Mouse (Mus musculus) gastrocnemius, adult 2 months (tissue): ENCODE measurements around the gene Wfikkn1. TPM values are rescaled to one million over a fixed set of nuclear protein-coding genes. Genes with fewer than 3 reads are reported as not detected.

Experiments used
- DNase-seq: peaks from one replicate; pipeline ENCODE4 v3.0.0; 2022
- H3K27ac ChIP-seq: fragments of 200-600 bp; 2 replicates; pipeline ENCODE4 v1.8.1; 2022; ENCODE audit warnings: mild to moderate bottlenecking
- H3K4me3 ChIP-seq: fragments of 200-600 bp; 2 replicates; pipeline ENCODE4 v1.8.1; 2022; ENCODE audit warnings: mild to moderate bottlenecking, moderate library complexity
- CTCF ChIP-seq: fragments of 200-600 bp; IDR thresholded peaks from 2 replicates; pipeline ENCODE4 v1.8.1; 2022; ENCODE audit warnings: antibody characterized with exemption, mild to moderate bottlenecking, moderate library complexity
- intact Hi-C: fragments of 180-260 bp; cut with DNase I; formaldehyde crosslinking; loops from one replicate; pipeline ENCODE4 v1.15.1; 2025
- total RNA-seq, 2 experiments: library from RNA; stranded (reverse); gene quantifications; 2 replicates each; pipeline ENCODE4 v1.2.3; 2021

Gene Wfikkn1
- total RNA-seq, 2 experiments from 2014 or later: 0.26 to 0.75 TPM

DNA sequence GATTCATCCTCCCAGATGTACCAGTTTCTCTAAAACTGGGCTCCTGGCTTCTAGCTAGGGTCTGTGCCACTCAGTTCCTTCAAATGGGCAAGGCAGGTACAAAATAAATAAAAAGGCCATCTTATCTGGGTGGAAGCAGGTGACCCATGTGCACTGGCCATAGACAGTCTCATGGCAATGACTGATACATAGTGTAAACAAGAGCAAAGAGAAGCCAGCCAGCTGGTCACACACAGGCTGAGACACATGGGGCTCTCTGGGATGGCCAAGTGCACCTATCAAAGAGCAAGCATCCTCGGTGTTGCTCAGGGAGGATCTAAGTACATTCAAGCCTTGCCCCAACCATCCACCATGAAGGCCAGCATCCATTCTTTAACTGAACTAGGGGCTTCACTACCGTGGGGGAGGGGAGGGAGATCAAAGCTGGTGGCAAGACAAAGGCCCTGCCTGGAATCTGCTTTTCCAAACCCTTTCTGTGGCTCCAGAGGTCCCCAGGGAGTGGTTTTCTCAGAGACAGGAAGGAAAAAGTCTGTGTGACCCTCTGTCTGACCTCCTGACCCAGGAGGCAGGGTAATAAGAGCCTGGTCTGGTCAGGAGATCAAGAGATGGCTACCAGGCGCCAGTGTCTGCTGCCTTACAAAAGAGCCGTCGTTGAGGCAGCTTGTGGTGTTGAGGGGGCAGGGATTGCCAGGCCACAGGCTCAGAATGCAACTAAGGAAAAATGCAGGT is 419 bp upstream of the Wfikkn1 start:
- no peak overlapping the region for H3K4me3 ChIP-seq
- H3K27ac ChIP-seq: no peak overlapping the region
- intact Hi-C loops: no loop called here

DNA sequence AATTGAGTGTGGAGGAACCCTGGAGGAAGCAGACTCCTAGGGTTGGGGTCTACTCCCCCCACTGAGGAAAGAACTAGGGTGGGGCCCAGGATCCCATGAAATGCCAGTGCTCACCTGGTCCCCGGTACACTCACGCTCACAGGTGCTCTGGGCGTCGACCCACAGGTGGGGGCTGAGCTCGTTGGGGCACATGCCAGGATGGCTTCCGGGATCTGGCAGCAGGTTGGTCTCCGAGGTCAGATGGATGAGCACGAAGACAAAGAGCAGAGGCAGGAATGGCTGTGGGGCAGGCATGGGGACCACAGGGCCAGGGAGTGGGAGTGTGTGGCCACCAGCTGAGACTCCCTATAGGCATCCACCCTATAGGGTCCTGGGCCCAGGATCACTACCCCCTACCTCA is 908 bp downstream of the Wfikkn1 start:
- no peak for DNase-seq
- no peak overlapping the region for H3K4me3 ChIP-seq
- H3K27ac ChIP-seq: no peak overlapping the region
- TF ChIP-seq CTCF: no peak
- intact Hi-C loops: loop anchor here (5.0 kb wide), 1 partner anchor 38 kb away; the partner anchor contains the start of gene Rab40c

More for the DNA sequence above, 419 bp upstream of the Wfikkn1 start:
- DNase-seq: no peak
- TF ChIP-seq CTCF: no peak

DNA sequence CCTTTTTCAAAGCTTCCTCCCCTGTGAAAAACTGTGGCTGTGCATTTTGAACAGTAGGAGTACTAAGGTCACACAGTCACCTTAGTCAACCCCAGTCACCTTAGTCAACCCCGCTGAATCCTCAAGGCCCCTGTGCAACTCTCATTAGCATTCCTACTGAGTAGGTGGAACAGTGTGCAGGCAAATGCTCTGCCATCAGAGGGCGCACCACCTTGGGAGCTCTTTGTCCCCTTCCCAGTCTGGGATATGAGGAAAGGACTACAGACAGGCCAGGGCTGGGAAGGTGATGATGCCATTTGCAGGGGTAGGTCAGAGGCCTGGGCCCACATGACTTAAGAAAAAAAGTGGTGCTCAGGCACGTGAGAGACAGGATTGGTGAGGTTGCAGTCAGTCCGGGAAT is 1.4 kb downstream of the Wfikkn1 start:
- intact Hi-C loops: loop anchor here (5.0 kb wide), 1 partner anchor 38 kb away; the partner anchor contains the start of gene Rab40c
- Histone ChIP-seq H3K27ac (no peak overlapping the region), H3K4me3 (no peak overlapping the region)
- peak; percentile 56 for TF ChIP-seq CTCF
- DNase-seq: no peak

DNA sequence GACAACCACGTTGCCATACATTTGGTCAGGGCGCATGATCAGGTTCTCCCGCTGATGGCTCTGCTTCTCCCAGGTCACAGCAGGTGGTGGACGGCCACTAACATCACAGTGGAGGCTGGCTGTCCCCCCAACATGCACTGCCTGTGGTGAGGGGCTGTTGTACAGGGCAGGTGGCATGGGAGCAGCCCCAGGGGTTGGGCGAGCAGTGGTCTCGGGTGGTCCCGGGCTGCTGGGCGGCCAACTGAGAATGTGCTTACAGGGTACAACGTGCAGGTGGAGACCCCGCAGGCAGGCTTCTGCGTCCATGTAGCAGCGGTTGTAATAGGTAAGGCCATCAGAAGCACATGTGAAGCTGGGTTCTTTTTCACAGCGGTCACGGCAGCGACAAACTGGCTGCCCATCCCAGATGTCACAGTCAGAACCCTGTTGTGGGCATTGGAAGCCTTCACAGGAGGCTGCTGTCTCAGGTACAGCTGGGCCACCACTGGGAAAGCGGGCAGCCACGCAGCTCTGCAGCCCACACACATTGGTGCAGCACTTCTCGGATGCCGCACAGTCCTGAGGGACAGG is 2.0 kb downstream of the Wfikkn1 start:
- no peak for TF ChIP-seq CTCF
- intact Hi-C loops: loop anchor here (5.0 kb wide), 1 partner anchor 39 kb away; the partner anchor contains the start of gene Rab40c
- no peak for DNase-seq
- Histone ChIP-seq H3K27ac (no peak overlapping the region), H3K4me3 (no peak overlapping the region)

DNA sequence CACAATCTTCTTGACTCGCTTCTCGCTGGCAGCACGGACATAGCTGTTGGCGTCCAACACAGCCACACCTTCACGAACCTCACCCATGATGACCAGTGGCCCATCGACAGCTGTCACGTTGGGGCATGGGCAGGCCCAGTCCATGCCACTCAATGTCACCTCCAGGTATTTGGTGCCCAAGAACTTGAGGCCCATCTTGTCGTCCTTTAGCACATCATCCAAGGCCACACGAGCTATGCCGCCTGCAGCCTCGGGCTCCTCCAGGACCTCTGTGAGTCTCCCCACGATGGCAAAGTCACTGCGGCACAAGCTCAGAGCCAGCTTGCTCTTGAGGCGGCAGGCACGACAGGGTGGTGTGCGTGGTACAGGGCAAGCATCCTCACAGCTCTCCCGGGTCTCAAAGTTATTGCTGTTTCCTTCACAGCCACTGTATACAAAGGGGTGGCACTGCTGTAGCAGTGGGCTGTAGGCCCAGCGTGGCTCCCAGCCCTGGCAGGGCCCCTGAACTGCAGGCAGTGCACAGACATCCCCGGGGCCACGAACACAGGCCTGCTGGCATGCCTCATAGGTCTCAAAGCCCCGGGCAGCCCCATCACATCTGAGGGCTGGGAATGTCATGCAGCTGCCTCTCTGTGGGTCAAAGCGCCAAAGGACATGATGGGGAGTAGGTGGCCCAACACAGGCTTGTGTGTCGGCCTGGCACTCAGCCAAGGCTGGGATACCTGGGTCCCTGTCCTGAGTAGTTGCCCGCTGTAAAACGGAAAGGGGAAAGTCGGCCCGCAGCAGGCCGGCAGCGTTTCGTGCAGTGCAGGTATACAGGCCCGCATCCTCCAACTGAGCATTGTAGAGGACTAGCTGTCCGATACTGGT is 2.7 kb downstream of the Wfikkn1 start:
- TF ChIP-seq CTCF: no peak
- intact Hi-C loops: loop anchor here (5.0 kb wide), 1 partner anchor 39 kb away; the partner anchor contains the start of gene Rab40c
- DNase-seq: no peak
- no peak overlapping the region for H3K27ac ChIP-seq
- H3K4me3 ChIP-seq: no peak overlapping the region

DNA sequence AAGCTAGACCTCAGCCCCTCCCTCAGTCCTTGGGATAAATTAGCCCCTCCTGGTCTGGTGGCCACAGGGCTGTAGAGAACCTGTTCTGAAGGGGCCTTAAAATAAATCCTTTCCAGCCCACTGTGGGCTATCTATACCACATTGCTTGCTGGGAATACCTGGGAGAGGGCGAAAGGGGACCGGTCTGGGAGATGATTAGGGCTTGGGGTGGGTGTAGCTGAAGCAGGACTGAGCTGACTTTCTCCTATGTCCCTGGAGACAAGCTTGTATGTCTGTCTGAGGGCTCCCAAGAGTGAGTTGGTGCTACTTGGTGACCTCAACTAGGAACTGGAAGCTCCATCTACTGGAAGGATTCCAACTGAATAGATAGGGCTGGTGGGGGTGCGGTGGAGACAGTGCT is 3.6 kb downstream of the Wfikkn1 start:
- intact Hi-C loops: loop anchor here (5.0 kb wide), 1 partner anchor 40 kb away; the partner anchor contains the start of gene Rab40c
- no peak for DNase-seq
- H3K27ac ChIP-seq: no peak overlapping the region
- no peak overlapping the region for H3K4me3 ChIP-seq
- TF ChIP-seq CTCF: no peak

DNA sequence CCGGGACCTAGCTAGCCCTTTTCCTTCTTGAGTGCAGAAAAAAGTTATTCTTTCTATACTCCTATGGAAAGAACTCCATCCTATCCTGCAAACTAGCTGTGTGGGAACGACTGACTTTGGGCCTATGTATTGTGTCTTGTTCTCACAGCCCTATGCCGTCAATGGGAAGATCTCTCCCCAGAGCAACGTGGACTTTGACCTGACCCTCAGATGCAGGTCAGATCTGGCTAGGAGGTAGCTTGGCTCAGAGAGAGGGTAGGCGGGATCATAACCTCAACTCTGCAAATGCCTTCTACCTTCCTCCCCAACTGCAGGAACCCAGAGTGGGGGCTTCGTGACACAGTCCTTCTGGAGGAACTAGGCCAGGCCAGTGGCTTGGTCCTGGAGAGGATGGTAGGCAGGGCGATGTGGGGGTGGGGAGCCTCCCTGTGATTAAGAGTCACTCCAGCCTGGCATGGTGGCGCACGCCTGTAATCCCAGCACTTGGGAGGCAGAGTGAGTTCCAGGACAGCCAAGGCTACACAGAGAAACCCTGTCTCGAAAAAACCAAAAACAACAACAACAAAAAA is 4.2 kb downstream of the Wfikkn1 start:
- no peak for DNase-seq
- Histone ChIP-seq H3K4me3 (peak overlapping the region; percentile 79), H3K27ac (no peak overlapping the region)
- TF ChIP-seq CTCF: no peak
- intact Hi-C loops: loop anchor here (5.0 kb wide), 1 partner anchor 41 kb away; the partner anchor contains the start of gene Rab40c

DNA sequence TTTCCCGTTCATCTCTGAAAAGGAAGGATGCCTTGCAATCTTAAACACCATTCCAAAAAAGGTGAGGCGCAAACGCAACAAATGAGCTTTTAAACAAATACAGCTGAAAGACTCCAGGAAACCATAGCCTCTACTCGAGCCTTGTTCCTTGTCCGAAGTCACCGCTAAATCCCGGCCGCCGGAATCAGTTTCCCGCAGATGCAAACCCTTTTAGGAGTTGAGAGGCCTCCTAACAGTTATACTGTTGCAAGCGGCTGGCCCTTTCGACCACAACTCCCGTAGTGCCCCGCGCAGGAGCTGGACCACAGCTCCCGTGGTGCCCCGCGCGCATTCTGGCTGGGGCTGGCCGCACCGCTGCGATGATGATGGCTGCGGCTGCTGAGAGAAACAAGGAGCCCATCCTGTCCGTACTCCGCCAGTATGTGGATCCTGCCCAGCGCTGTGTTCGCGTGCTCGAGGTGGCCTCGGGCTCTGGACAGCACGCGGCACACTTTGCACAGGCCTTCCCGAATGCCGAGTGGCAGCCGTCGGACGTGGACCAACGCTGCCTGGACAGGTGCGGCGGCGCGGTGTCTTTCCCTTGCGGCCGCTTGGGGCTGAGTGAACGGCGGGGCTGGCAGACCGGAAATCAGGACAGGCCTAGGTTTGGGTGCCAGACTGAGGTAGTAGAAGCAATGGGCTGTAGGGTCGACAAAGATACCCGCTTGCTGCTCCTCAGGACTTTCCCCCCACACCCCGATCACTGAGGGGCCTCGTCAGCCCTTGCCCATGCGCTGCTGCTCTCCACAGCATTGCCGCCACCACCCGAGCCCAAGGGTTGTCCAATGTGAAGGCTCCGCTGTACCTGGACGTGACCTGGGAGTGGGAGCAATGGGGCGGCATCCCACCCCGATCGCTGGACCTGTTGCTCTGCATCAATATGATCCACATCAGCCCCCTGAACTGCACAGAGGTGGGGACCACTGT is 5.2 kb downstream of the Wfikkn1 start:
- DNase-seq: peak; percentile 94
- TF ChIP-seq CTCF: peak; percentile 30; the same call in 1 of the 2 replicates
- intact Hi-C loops: loop anchor here (5.0 kb wide), 1 partner anchor 42 kb away; the partner anchor contains the start of gene Rab40c
- Histone ChIP-seq H3K4me3 (peak overlapping the region; percentile 79), H3K27ac (peak overlapping the region; percentile 97)

DNA sequence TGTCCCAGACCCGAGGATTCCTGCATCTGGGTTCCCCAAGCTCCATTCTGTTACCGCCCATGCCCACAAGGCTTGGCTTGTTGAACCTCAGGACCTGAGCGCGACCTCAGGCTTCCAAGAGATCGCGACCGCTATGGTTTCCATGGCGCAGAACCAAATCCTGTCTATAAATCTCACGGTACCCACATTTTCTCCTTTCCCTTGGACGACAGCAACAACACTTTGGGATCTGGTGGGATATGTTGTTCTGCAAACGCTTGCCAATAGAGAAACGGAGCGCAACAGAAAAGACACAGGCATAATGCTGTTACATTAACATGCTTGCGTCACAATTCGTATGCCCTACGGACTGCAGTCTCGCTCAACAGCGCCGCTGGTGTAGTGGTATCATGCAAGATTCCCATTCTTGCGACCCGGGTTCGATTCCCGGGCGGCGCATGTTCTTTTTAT is 5.9 kb downstream of the Wfikkn1 start, which contains the start of gene Mettl26:
TSS of gene Mettl26 (plus strand) at position 354 of the 450 bp plus-strand sequence.
- Histone ChIP-seq H3K4me3 (peak within 1 kb of the TSS; percentile 79), H3K27ac (peak within 1 kb of the TSS; percentile 97)
- intact Hi-C loops: loop anchor here (5.0 kb wide), 1 partner anchor 43 kb away; the partner anchor contains the start of gene Rab40c
- peak; percentile 16; the same call in 1 of the 2 replicates for TF ChIP-seq CTCF
- DNase-seq: peak; percentile 90

DNA sequence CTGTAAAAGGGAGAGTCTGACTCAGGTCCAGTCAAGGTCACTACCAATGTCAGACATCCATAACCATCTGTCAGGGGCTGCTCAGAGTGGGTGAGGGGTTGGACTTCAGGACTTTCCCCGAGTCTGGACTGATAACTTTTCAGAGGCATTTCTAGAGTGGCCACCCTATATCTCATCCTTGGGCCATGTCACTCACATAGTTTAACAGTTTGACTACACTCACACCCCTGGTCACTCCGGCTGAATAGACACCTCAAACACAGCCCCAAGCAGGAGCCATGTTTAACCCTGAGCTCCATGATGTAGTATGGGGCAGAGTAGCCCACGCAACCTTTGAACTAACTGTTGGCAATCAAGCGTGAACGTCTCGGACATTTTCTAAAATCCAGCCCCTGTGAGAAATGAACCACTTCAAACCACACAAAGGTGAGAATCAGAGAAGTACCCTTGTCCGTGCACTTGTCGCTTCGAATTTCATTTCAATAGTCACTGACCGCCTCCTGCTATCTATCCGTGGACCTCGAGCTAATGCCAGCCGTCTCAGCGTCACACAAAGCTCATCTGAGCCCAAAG is 6.4 kb downstream of the Wfikkn1 start:
- DNase-seq: no peak
- TF ChIP-seq CTCF: no peak
- H3K27ac ChIP-seq: peak overlapping the region; percentile 97
- intact Hi-C loops: no loop called here
- peak overlapping the region; percentile 79 for H3K4me3 ChIP-seq
